ENCODE assay signal across 9 mouse cellular contexts in the genomic region with DNA sequence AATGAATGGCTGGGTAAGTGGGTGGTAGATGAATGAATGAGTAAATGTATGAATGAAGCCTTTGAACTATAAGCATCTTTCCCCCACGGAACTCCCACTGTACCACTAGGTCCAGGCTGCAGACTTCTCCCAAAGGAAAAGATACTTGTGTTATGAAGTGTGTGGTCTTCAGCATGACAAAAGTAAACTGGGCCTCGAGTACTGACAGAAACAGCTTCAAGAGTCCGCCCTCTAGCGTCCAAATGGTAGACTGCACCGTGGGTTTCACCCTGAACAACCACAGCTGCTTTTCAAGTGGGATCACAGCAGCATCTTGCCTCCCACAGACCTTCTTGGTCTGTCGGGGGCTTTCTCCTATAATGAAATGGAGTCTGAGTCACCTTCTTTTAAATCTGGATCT. TPM values are rescaled to one million over a fixed set of nuclear protein-coding genes. Genes with fewer than 3 reads are reported as not detected.
DNase-seq lines count a peak whose midpoint lies in the region; ATAC-seq and TF ChIP-seq lines count a peak whose summit lies in the region.
"Had no signal": no experiment of that assay in that cellular context is flagged by ENCODE, and none has a peak within 500 bp of the region (broad histone marks: within the 10 kb centered on the region; RNA-seq: fewer than 3 reads in every experiment).

No protein-coding gene starts in this region.

- H3K4me2 ChIP-seq in lung, postnatal 0 days (replicated peaks; ENCODE audit: low read depth, low read length): no peak overlapping the region

- intact Hi-C loops in gastrocnemius, adult 2 months (cut with DNase I): no loop called here

- no peak overlapping the region for H3K4me3 ChIP-seq in gastrocnemius, adult 2 months
- no peak overlapping the region for H3K4me3 ChIP-seq in lung, postnatal 0 days (ENCODE audit: low read depth, low read length)

- ATAC-seq in lung, postnatal 0 days: no peak

- no peak for TF ChIP-seq EP300 in lung, postnatal 0 days (IDR thresholded peaks at IDR 0.05)

- no peak overlapping the region for H3K9ac ChIP-seq in lung, postnatal 0 days (replicated peaks; ENCODE audit: low read depth)

- 4% methylated on average over 6 of the region's 6 CpGs for WGBS in large intestine, adult 2 months
- WGBS in lung, postnatal 0 days: 5% methylated on average over 6 of the region's 6 CpGs

- peak; percentile 10 to 51 for DNase-seq in urinary bladder, adult 18-20 months (ENCODE audit: low spot score in 2 of 2)
- no peak for DNase-seq in urinary bladder, postnatal 10 days (ENCODE audit: low spot score)
- peak; percentile 13 for DNase-seq in cerebellum, adult 9-11 months
- peak; percentile 54 for DNase-seq in gastrocnemius, adult 2 months
- DNase-seq in large intestine, adult 2 months (ENCODE audit: low read depth, low spot score): peak; percentile 14
- peak; percentile 43 for DNase-seq in lung, postnatal 0 days (ENCODE audit: low spot score)
- DNase-seq in retina, embryonic 14.5 days (ENCODE audit: low spot score): peak; percentile 89
- DNase-seq in thymus, postnatal 36 days: peak; percentile 27 to 56

- H3K9me3 ChIP-seq in lung, postnatal 0 days (ENCODE audit: low read length): no peaks in the 10 kb centered on the region

- TF ChIP-seq CTCF in gastrocnemius, adult 2 months (IDR thresholded peaks at IDR 0.05): peak; percentile 95
- peak; percentile 84 for TF ChIP-seq CTCF in lung, postnatal 0 days (IDR thresholded peaks at IDR 0.05)

- no peaks in the 10 kb centered on the region for H3K27me3 ChIP-seq in lung, postnatal 0 days (replicated peaks; ENCODE audit: insufficient read depth, low read length)

- no peaks in the 10 kb centered on the region for H3K4me1 ChIP-seq in lung, postnatal 0 days (ENCODE audit: insufficient read depth, low read depth, low read length)

- H3K27ac ChIP-seq in gastrocnemius, adult 2 months: no peak overlapping the region
- no peak overlapping the region for H3K27ac ChIP-seq in lung, postnatal 0 days (ENCODE audit: low read length)

- H3K36me3 ChIP-seq in lung, postnatal 0 days (ENCODE audit: insufficient read depth, low read length): no peaks in the 10 kb centered on the region

RNA-seq across cellular contexts. Expression of a gene that starts 54.7 kb away (rescaled TPM):
- total RNA-seq in gastrocnemius, adult 2 months (2021): not detected
- not detected in 2 replicates for polyA plus RNA-seq in large intestine, adult 2 months (2012; rRNA removed)
- polyA plus RNA-seq in lung, postnatal 0 days (2015; fragmentation: Nextera tagmentation; extraction: Ambion mirVana): not detected in 2 replicates
- total RNA-seq: gastrocnemius, adult 8-10 months had no signal
